Mouse (Mus musculus) hindbrain, embryonic 11.5 days (tissue): ENCODE data around the gene Cacnb1. TPM values are rescaled to one million over a fixed set of nuclear protein-coding genes. Genes with fewer than 3 reads are reported as not detected.
A peak's percentile ranks its signal among the peaks of the same experiment; 100 is the strongest.

Source experiments
- ATAC-seq: fragments of 200-750 bp; cut with Nextera tagmentation; 2 replicates; pipeline ENCODE4 v1.8.0; 2017; ENCODE audit warnings: mild to moderate bottlenecking, moderate TSS enrichment, moderate library complexity; ENCODE audit not compliant: low FRiP score
- DNase-seq: peaks from one replicate; pipeline ENCODE4 v3.0.0-alpha.2; 2015; ENCODE audit warnings: low spot score
- H3K27ac ChIP-seq: fragments of 300-500 bp; sonication (generic); 2 replicates; pipeline ENCODE4 v1.5.1; 2014; ENCODE audit warnings: mild to moderate bottlenecking, low read depth, low read length
- H3K27me3 ChIP-seq: fragments of 300-500 bp; sonication (generic); 2 replicates; pipeline ENCODE4 v1.6.1; 2014; ENCODE audit warnings: mild to moderate bottlenecking, low read length, moderate library complexity, mixed read lengths; ENCODE audit not compliant: control insufficient read depth, insufficient read depth
- H3K36me3 ChIP-seq: fragments of 300-500 bp; sonication (generic); 2 replicates; pipeline ENCODE4 v1.6.1; 2014; ENCODE audit warnings: mild to moderate bottlenecking, low read length, moderate library complexity, mixed read lengths; ENCODE audit not compliant: control insufficient read depth, insufficient read depth
- H3K4me1 ChIP-seq: fragments of 300-500 bp; sonication (generic); replicated peaks from 2 replicates; pipeline ENCODE4 v1.6.1; 2014; ENCODE audit warnings: low read length, mixed read lengths; ENCODE audit not compliant: control insufficient read depth, insufficient read depth
- H3K4me2 ChIP-seq: fragments of 300-500 bp; sonication (generic); replicated peaks from 2 replicates; pipeline ENCODE4 v1.6.1; 2014; ENCODE audit warnings: mild to moderate bottlenecking, low read depth, low read length
- H3K4me3 ChIP-seq: fragments of 300-500 bp; sonication (generic); 2 replicates; pipeline ENCODE4 v1.5.1; 2014; ENCODE audit warnings: low read depth, low read length
- H3K9ac ChIP-seq: fragments of 300-500 bp; sonication (generic); 2 replicates; pipeline ENCODE4 v1.6.1; 2014; ENCODE audit warnings: low read depth, low read length
- H3K9me3 ChIP-seq: fragments of 300-500 bp; sonication (generic); 2 replicates; pipeline ENCODE4 v1.6.1; 2016; ENCODE audit warnings: low read length; ENCODE audit not compliant: control insufficient read depth
- WGBS: fragments of 180-500 bp; shearing (Covaris S2); extraction: QIAGEN DNeasy Blood & Tissue Kit; methylation state at CpG from one replicate; pipeline ENCODE4 v1.1.7; 2014; 5-methylcytosine and 5-hydroxymethylcytosine counted together
- polyA plus RNA-seq: library from polyadenylated mRNA; unstranded; fragments of >200 nt; fragmentation: Nextera tagmentation; extraction: Ambion mirVana; gene quantifications from 2 replicates; pipeline ENCODE4 v1.2.1, GENCODE M21; 2014

The Cacnb1 gene
- polyA plus RNA-seq, 1 experiment from 2014 or later = 18.3 TPM

- ATAC-seq = peak; percentile 17; the same call in 1 of the 2 replicates
Measured at GRCm38 (mm10) chr11:98031443-98031770, 8.6 kb upstream of the Cacnb1 start.

GRCm38 (mm10) chr11:98030701-98031442, 8.0 kb upstream of the Cacnb1 start:
- Histone ChIP-seq H3K9me3 (no peaks in the 10 kb centered on the region), H3K27me3 (no peaks in the 10 kb centered on the region), H3K9ac (no peak overlapping the region), H3K4me3 (no peak overlapping the region), H3K27ac (no peak overlapping the region), H3K36me3 (peaks cover 10% of the 10 kb centered on the region; the same call in 1 of the 2 replicates), H3K4me2 (no peak overlapping the region), H3K4me1 (peaks cover under 1% of the 10 kb centered on the region; the same call in 1 of the 2 replicates)
- no peak for ATAC-seq
- DNase-seq = no peak
- 51% methylated on average over 5 of the region's 5 CpGs for WGBS

More at GRCm38 (mm10) chr11:98031443-98031770, 8.6 kb upstream of the Cacnb1 start:
- Histone ChIP-seq H3K4me2 (no peak overlapping the region), H3K4me1 (peaks cover 5% of the 10 kb centered on the region), H3K9ac (no peak overlapping the region), H3K27me3 (no peaks in the 10 kb centered on the region), H3K4me3 (no peak overlapping the region), H3K9me3 (no peaks in the 10 kb centered on the region), H3K27ac (no peak overlapping the region), H3K36me3 (peaks cover 10% of the 10 kb centered on the region; the same call in 1 of the 2 replicates)
- DNase-seq = peak; percentile 93
- 11% methylated on average over 5 of the region's 5 CpGs for WGBS

- Histone ChIP-seq H3K27me3 (no peaks in the 10 kb centered on the region), H3K4me3 (peak overlapping the region; percentile 99), H3K27ac (no peak overlapping the region), H3K4me1 (0 out of 2 replicates have a peak, but pooled peaks cover 5% of the 10 kb centered on the region), H3K9ac (peak overlapping the region; percentile 99), H3K9me3 (no peaks in the 10 kb centered on the region), H3K4me2 (peak overlapping the region; percentile 53), H3K36me3 (peaks cover 10% of the 10 kb centered on the region; the same call in 1 of the 2 replicates)
- DNase-seq (no peak), ATAC-seq (no peak)
- WGBS = 26% methylated on average over 7 of the region's 7 CpGs
Measured at GRCm38 (mm10) chr11:98027785-98028184, 5.0 kb upstream of the Cacnb1 start.

GRCm38 (mm10) chr11:98027297-98027688, 4.5 kb upstream of the Cacnb1 start:
- Histone ChIP-seq H3K9ac (peak overlapping the region; percentile 99), H3K4me1 (0 out of 2 replicates have a peak, but pooled peaks cover 5% of the 10 kb centered on the region), H3K27ac (peak overlapping the region; percentile 85), H3K4me2 (peak overlapping the region; percentile 53), H3K36me3 (peaks cover 10% of the 10 kb centered on the region; the same call in 1 of the 2 replicates), H3K4me3 (peak overlapping the region; percentile 99), H3K27me3 (no peaks in the 10 kb centered on the region), H3K9me3 (no peaks in the 10 kb centered on the region)
- DNase-seq (peak; percentile 50), ATAC-seq (peak; percentile 3; the same call in 1 of the 2 replicates)
- 1% methylated on average over 18 of the region's 18 CpGs for WGBS

GRCm38 (mm10) chr11:98026570-98027296, 3.9 kb upstream of the Cacnb1 start, which contains the start of gene Rpl19:
Gene Rpl19, plus strand, starts transcription at chr11:98026710.
- under 1% methylated on average over 68 of the region's 69 CpGs for WGBS
- ATAC-seq (peak; percentile 66), DNase-seq (peak; percentile 95)
- Histone ChIP-seq H3K27me3 (no peaks in the 10 kb centered on the region), H3K9ac (peak within 1 kb of the TSS; percentile 99), H3K4me3 (peak within 1 kb of the TSS; percentile 99), H3K4me1 (0 out of 2 replicates have a peak, but pooled peaks cover 5% of the 10 kb centered on the region), H3K9me3 (no peaks in the 10 kb centered on the region), H3K36me3 (peaks cover 10% of the 10 kb centered on the region; the same call in 1 of the 2 replicates), H3K4me2 (peak within 1 kb of the TSS; percentile 53), H3K27ac (peak within 1 kb of the TSS; percentile 85)

GRCm38 (mm10) chr11:98026248-98026569, 3.4 kb upstream of the Cacnb1 start:
- H3K36me3 ChIP-seq = peaks cover 10% of the 10 kb centered on the region; the same call in 1 of the 2 replicates
- WGBS = 9% methylated on average over 15 of the region's 15 CpGs
- H3K9me3 ChIP-seq = no peaks in the 10 kb centered on the region
- H3K27ac ChIP-seq = peak overlapping the region; percentile 85
- H3K27me3 ChIP-seq = no peaks in the 10 kb centered on the region
- H3K4me2 ChIP-seq = peak overlapping the region; percentile 53
- DNase-seq (no peak), ATAC-seq (no peak)
- H3K4me3 ChIP-seq = peak overlapping the region; percentile 99
- H3K9ac ChIP-seq = peak overlapping the region; percentile 99
- H3K4me1 ChIP-seq = peaks cover 7% of the 10 kb centered on the region

- Histone ChIP-seq H3K36me3 (peaks cover 3% of the 10 kb centered on the region; the same call in 1 of the 2 replicates), H3K4me2 (no peak overlapping the region), H3K4me1 (peaks cover 18% of the 10 kb centered on the region), H3K9me3 (no peaks in the 10 kb centered on the region), H3K4me3 (no peak overlapping the region), H3K9ac (no peak overlapping the region), H3K27ac (no peak overlapping the region), H3K27me3 (no peaks in the 10 kb centered on the region)
- ATAC-seq (no peak), DNase-seq (no peak)
- 92% methylated on average over 3 of the region's 3 CpGs for WGBS
Measured at GRCm38 (mm10) chr11:98024516-98024915, 1.7 kb upstream of the Cacnb1 start.

GRCm38 (mm10) chr11:98022253-98022554, 630 bp downstream of the Cacnb1 start:
- DNase-seq (no peak), ATAC-seq (no peak; the same call in 1 of the 2 replicates)
- H3K9ac ChIP-seq = peak overlapping the region; percentile 88
- H3K4me2 ChIP-seq = peak overlapping the region; percentile 92
- WGBS = 0% methylated on average over 21 of the region's 23 CpGs
- 0 out of 2 replicates have a peak, but pooled peaks cover 3% of the 10 kb centered on the region for H3K36me3 ChIP-seq
- peak overlapping the region; percentile 85 for H3K4me3 ChIP-seq
- H3K9me3 ChIP-seq = no peaks in the 10 kb centered on the region
- H3K27me3 ChIP-seq = no peaks in the 10 kb centered on the region
- peaks cover 21% of the 10 kb centered on the region for H3K4me1 ChIP-seq
- peak overlapping the region; percentile 80 for H3K27ac ChIP-seq
